Mouse (Mus musculus) adrenal gland, adult 18-20 months (tissue): ENCODE measurements around the gene Slc22a12. TPM values are rescaled to one million over a fixed set of nuclear protein-coding genes. Genes with fewer than 3 reads are reported as not detected.

Experiments
- DNase-seq, 2 experiments: peaks; one replicate each; pipeline ENCODE4 v3.0.0; 2021 to 2022; ENCODE audit warnings: low spot score in 2 of 2
- total RNA-seq, 2 experiments: library from RNA; stranded (reverse); gene quantifications; 1 replicate in 1 of 2; 2 replicates in 1 of 2; pipeline ENCODE4 v1.2.3; 2021

Slc22a12 gene
- total RNA-seq, 2 experiments from 2014 or later, result 0.17 TPM; not detected in 1

DNA sequence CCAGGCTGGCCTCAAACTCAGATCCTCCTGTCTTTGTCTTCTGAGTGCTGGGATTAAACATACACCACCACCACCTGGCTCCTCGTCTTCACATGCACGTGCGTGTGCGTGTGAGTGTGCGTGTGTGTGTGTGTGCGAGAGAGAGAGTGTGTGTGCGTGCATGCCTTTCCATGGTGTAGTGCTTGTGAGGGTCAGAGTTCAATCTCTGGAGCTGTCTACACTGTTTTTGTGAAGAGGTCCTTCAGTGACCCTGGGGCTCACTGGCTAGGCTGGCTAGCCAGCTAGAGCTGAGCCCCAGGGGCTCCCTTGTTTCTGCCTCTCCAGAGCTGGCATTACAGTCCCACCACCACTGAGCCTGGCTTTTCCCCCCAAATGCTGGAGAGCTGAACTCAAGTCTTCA, 1.3 kb downstream of the Slc22a12 start:
- no peak for DNase-seq

GRCm38 (mm10) chr19:6540191-6540590, 2.6 kb downstream of the Slc22a12 start:
- no peak for DNase-seq

DNA sequence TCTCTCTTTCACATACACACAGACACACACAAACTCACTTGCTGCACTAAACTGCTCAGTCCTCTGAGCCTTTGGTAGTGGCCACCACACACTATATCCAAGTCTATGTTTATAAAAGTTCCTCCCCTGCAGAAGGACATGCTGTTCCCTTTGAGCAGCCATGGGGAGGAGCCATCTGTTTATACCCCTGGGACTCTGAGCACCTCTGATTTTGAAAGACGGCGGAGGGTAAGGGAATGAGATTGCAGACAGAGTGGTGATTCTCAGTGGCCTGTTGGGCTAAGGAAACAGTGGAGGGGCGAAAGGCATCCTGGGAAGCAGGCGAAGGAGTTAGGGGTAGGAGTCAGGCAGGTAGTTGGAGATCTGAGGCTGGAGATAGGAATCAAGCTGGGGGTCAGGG, 3.2 kb downstream of the Slc22a12 start:
- no peak for DNase-seq

- DNase-seq, result no peak
Observed at GRCm38 (mm10) chr19:6538546-6538945, 4.3 kb downstream of the Slc22a12 start.

DNA sequence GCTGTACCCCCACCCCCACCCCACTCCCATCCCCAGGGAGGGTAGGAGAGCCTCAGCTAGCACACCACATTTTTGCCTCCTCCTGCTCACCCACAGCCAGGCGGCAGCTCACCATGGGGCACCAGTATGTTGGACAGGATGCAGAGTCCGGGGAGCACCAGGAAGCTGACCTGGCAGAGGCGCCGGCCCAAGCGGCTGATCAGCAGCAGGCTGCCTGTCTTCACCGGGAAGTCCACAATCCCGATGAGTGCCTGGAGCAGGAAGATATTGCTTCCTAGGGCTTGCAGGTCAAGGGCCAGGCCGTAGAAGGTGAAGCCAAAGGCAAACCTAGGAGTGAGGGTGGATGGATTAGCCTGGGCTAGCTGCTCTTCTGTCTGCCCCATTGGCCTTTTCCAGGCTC, 5.3 kb downstream of the Slc22a12 start:
- no peak for DNase-seq

DNA sequence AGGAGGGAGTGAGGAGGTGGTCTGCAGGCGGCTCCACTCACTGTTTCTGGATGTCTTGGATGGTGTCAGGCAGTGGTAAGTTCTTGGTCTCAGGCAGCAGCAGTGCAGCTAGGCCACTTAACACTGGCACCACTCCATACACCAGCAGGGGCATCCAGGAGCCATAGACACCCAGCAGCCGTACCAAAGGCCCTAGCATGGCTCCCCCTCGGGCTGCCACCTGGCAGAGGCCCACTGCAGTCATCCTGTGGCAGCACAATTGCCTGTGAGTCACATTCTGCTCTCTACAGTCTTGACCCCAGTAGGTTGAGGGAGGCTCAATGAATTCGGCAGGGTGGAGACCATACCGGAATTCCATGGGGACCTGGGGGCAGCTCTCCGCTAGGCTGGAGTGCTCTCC, 6.1 kb downstream of the Slc22a12 start:
- DNase-seq, result no peak

DNA sequence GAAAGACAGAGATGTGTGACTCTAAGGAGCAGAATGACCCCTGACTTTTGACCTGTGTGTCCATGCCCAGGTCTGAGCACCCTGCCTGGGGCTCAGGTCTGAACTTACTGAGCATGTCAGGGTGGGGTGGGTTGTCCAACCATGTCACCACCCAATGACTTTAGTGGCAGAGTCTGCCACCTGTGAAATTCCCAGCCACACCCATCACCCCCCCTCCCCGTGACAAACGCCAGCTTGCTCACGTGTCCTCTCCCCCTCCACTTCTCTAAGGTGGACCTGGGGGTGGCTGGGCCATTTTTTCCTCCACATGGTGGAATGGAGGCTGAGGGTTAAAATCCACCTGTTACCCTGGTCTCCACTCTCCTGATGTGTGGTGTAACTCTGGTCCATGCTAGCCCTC, 6.6 kb downstream of the Slc22a12 start:
- DNase-seq, result no peak

- DNase-seq, result no peak
Observed at GRCm38 (mm10) chr19:6534118-6534415, 8.8 kb downstream of the Slc22a12 start.

DNA sequence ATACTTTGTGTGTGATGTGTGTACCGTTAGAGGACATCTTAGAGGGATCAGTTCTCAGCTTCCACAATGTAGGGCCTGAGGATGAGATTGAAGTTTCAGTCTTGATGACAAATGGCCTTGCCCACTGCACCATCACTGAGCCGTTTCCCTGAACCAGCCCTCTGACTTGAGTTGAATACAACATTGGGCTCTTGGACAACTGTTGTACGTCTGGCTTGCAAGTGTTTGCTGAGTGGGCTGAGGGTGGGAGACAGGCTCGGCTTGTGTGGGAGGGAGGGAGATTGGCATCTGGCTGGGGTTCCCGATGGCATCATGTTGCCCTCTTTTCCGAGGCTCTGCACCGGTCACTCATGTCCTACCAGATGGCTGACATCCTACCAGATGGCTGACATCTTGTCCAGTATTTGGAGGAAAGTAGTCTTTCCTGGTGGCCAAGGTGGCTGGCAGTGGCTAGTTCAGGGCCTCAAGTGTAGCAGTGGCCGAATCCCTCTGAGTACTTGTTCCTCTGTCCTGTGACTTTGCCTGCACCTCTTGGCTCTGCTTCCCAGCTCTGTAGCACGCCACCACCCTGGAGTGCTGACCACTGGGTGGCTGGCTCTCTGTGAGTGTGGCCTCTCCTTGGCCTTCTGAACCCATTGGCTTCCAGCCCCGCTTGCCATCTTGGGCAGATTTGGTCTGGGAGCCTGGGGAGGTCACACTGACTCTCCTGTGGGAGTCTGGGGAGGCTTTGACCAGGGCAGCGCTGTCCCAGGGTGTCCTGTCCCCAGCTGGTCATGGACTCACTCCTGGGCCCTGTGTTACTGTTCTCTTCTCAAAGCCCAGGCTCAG, 9.3 kb downstream of the Slc22a12 start:
- no peak for DNase-seq

GRCm38 (mm10) chr19:6532656-6533055, 10.2 kb downstream of the Slc22a12 start:
- DNase-seq, result no peak

- peak; percentile 44 for DNase-seq
Observed at GRCm38 (mm10) chr19:6531832-6532471, 10.9 kb downstream of the Slc22a12 start.

DNA sequence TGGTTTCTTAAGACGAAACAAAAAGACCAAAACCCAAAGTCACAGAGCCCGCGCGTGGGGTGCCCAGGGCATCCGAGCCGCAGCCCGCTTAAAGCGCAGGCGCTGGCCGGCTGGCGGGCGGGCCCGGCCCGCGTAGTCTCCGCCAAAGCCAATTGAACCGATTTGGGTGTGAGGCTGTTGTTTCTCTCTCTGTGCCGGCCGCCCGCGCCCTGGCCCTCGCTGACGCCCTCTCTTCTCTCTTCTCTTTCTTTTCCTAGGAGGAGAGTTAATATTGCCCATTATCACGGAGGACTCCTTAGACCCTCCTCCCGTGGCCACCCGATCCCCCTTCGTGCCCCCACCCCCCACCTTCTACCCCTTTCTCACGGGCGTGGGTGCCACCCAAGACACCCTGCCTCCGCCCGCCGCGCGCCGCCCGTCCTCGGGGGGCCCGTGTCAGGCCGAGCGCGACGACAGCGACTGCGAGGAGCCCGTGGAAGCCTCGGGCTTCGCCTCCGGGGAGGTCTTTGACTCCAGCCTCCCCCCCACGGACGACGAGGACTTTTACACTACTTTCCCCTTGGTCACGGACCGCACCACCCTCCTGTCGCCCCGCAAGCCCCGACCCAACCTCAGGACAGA, 11.7 kb downstream of the Slc22a12 start:
- DNase-seq, result peak; percentile 31 to 50

GRCm38 (mm10) chr19:6530359-6530758, 12.5 kb downstream of the Slc22a12 start:
- DNase-seq, result no peak

GRCm38 (mm10) chr19:6529265-6529985, 13.4 kb downstream of the Slc22a12 start:
- DNase-seq, result no peak

- DNase-seq, result no peak
Observed at GRCm38 (mm10) chr19:6527839-6528531, 14.8 kb downstream of the Slc22a12 start.

- no peak for DNase-seq
Observed at GRCm38 (mm10) chr19:6527439-6527838, 15.4 kb downstream of the Slc22a12 start.

GRCm38 (mm10) chr19:6526010-6526409, 16.8 kb downstream of the Slc22a12 start:
- DNase-seq, result no peak

DNA sequence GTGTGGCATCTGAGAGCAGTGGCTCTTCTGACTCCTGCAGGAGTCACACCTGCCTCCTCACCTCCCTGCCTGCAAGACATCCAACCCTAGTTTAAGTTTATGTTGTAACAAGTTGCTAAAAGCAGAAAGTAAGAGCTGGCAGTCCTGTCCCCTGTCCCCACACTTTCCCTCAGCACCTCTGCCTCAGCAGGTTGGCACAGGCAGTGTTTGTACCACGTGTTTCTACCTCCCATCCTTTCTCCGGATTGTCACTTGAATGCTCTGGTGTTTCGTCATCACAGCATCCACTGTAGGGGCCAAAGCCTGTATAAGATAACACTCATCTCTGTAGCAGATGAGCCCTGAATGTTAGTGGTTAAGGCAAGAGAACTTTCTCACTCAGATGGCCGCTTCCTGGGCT, 17.8 kb downstream of the Slc22a12 start:
- DNase-seq, result no peak

GRCm38 (mm10) chr19:6522289-6522688, 20.5 kb downstream of the Slc22a12 start:
- no peak for DNase-seq

DNA sequence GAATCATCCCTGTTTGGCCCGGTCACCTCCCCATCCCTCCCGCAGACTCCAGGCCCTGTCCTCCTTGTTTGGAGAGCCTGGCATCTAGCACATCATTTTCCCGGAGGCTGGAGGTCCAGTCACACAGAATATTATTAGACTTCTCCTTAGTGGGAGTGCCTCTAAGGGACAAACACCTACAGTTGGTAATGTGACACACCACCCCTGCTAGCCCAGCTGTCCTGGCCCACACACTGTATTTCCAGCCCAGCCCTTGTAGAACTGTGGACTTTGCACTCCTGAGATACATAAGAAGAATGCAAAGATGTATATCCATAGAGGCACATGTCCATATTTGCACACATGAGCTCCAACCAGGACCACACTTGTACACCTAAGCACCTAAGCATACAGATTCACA, 21.2 kb downstream of the Slc22a12 start:
- no peak for DNase-seq

GRCm38 (mm10) chr19:6519483-6519882, 23.3 kb downstream of the Slc22a12 start:
- DNase-seq, result no peak
